Mouse (Mus musculus) midbrain, embryonic 15.5 days (tissue): Measurements from ENCODE around the gene Lmod2. TPM values are rescaled to one million over a fixed set of nuclear protein-coding genes. Genes with fewer than 3 reads are reported as not detected.

Experiments used
- ATAC-seq: fragments of 200-750 bp; cut with Nextera tagmentation; replicated peaks from 2 replicates; pipeline ENCODE4 v1.8.0; 2017; ENCODE audit warnings: moderate TSS enrichment
- H3K27ac ChIP-seq: fragments of 300-500 bp; sonication (generic); 2 replicates; pipeline ENCODE4 v1.5.1; 2015; ENCODE audit warnings: mild to moderate bottlenecking, inconsistent platforms
- H3K27me3 ChIP-seq: fragments of 300-500 bp; sonication (generic); replicated peaks from 2 replicates; pipeline ENCODE4 v1.6.1; 2015; ENCODE audit warnings: inconsistent platforms
- H3K36me3 ChIP-seq: fragments of 300-500 bp; sonication (generic); replicated peaks from 2 replicates; pipeline ENCODE4 v1.6.1; 2015; ENCODE audit warnings: inconsistent platforms
- H3K4me1 ChIP-seq: fragments of 300-500 bp; sonication (generic); 2 replicates; pipeline ENCODE4 v1.6.1; 2015; ENCODE audit warnings: inconsistent platforms
- H3K4me2 ChIP-seq: fragments of 300-500 bp; sonication (generic); 2 replicates; pipeline ENCODE4 v1.6.1; 2015; ENCODE audit warnings: inconsistent platforms, mild to moderate bottlenecking, moderate library complexity
- H3K4me3 ChIP-seq: fragments of 300-500 bp; sonication (generic); 2 replicates; pipeline ENCODE4 v1.5.1; 2015; ENCODE audit warnings: mild to moderate bottlenecking, inconsistent platforms
- H3K9ac ChIP-seq: fragments of 300-500 bp; sonication (generic); 2 replicates; pipeline ENCODE4 v1.6.1; 2015; ENCODE audit warnings: mild to moderate bottlenecking, inconsistent platforms
- H3K9me3 ChIP-seq: fragments of 300-500 bp; sonication (generic); 2 replicates; pipeline ENCODE4 v1.6.1; 2016; ENCODE audit warnings: inconsistent platforms
- WGBS: fragments of 180-500 bp; shearing (Covaris S2); methylation state at CpG from one replicate; pipeline ENCODE4 v1.1.7; 2015; ENCODE audit warnings: mixed read lengths; 5-methylcytosine and 5-hydroxymethylcytosine counted together
- polyA plus RNA-seq: library from polyadenylated mRNA; unstranded; fragments of >200 nt; fragmentation: Nextera tagmentation; extraction: Ambion mirVana; gene quantifications from 2 replicates; pipeline ENCODE4 v1.2.1, GENCODE M21; 2015

Lmod2 gene
- polyA plus RNA-seq, result not detected in 2 replicates

- WGBS, result 49% methylated on average over 10 of the region's 10 CpGs
- Histone ChIP-seq H3K36me3 (no peaks in the 10 kb centered on the region), H3K27ac (no peak within 1 kb of the TSS), H3K4me1 (no peaks in the 10 kb centered on the region), H3K9ac (no peak within 1 kb of the TSS), H3K27me3 (no peaks in the 10 kb centered on the region), H3K4me3 (no peak within 1 kb of the TSS), H3K4me2 (no peak within 1 kb of the TSS), H3K9me3 (no peaks in the 10 kb centered on the region)
- no peak for ATAC-seq
These were observed at the start of gene Lmod2 for GRCm38 (mm10) chr6:24597500-24597899. TSS of gene Lmod2 (plus strand) at chr6:24597762.

GRCm38 (mm10) chr6:24549801-24550200 lies 47.8 kb upstream of the Lmod2 start:
- no peaks in the 10 kb centered on the region for H3K36me3 ChIP-seq
- no peaks in the 10 kb centered on the region for H3K9me3 ChIP-seq
- no peak for ATAC-seq
- WGBS, result 88% methylated on average over 2 of the region's 2 CpGs
- no peak overlapping the region for H3K27ac ChIP-seq
- no peaks in the 10 kb centered on the region for H3K27me3 ChIP-seq
- H3K9ac ChIP-seq, result no peak overlapping the region
- H3K4me1 ChIP-seq, result no peaks in the 10 kb centered on the region
- no peak overlapping the region for H3K4me3 ChIP-seq
- no peak overlapping the region for H3K4me2 ChIP-seq

GRCm38 (mm10) chr6:24552046-24552445 lies 45.5 kb upstream of the Lmod2 start:
- Histone ChIP-seq H3K4me1 (no peaks in the 10 kb centered on the region), H3K36me3 (no peaks in the 10 kb centered on the region), H3K9me3 (no peaks in the 10 kb centered on the region), H3K27ac (no peak overlapping the region), H3K27me3 (no peaks in the 10 kb centered on the region), H3K9ac (no peak overlapping the region), H3K4me2 (no peak overlapping the region), H3K4me3 (no peak overlapping the region)
- WGBS, result 81% methylated on average over 7 of the region's 7 CpGs
- ATAC-seq, result no peak

GRCm38 (mm10) chr6:24554427-24555086 lies 43.0 kb upstream of the Lmod2 start:
- Histone ChIP-seq H3K9me3 (no peaks in the 10 kb centered on the region), H3K27me3 (no peaks in the 10 kb centered on the region), H3K4me1 (no peaks in the 10 kb centered on the region), H3K4me2 (no peak overlapping the region), H3K27ac (no peak overlapping the region), H3K9ac (no peak overlapping the region), H3K4me3 (no peak overlapping the region), H3K36me3 (no peaks in the 10 kb centered on the region)
- no peak for ATAC-seq
- 79% methylated on average over 11 of the region's 11 CpGs for WGBS

- H3K27me3 ChIP-seq, result no peaks in the 10 kb centered on the region
- H3K4me1 ChIP-seq, result no peaks in the 10 kb centered on the region
- H3K4me2 ChIP-seq, result no peak overlapping the region
- H3K36me3 ChIP-seq, result no peaks in the 10 kb centered on the region
- no peaks in the 10 kb centered on the region for H3K9me3 ChIP-seq
- ATAC-seq, result no peak
- H3K27ac ChIP-seq, result no peak overlapping the region
- 89% methylated on average over 2 of the region's 2 CpGs for WGBS
- H3K4me3 ChIP-seq, result no peak overlapping the region
- H3K9ac ChIP-seq, result no peak overlapping the region
These were observed 42.1 kb upstream of the Lmod2 start for GRCm38 (mm10) chr6:24555488-24555887.

- Histone ChIP-seq H3K36me3 (no peaks in the 10 kb centered on the region), H3K4me2 (no peak overlapping the region), H3K9ac (no peak overlapping the region), H3K9me3 (no peaks in the 10 kb centered on the region), H3K4me1 (no peaks in the 10 kb centered on the region), H3K27ac (no peak overlapping the region), H3K4me3 (no peak overlapping the region), H3K27me3 (no peaks in the 10 kb centered on the region)
- no peak for ATAC-seq
- 79% methylated on average over 9 of the region's 9 CpGs for WGBS
These were observed 33.5 kb upstream of the Lmod2 start for GRCm38 (mm10) chr6:24564081-24564480.

GRCm38 (mm10) chr6:24564886-24565285 lies 32.7 kb upstream of the Lmod2 start:
- no peak overlapping the region for H3K9ac ChIP-seq
- H3K36me3 ChIP-seq, result no peaks in the 10 kb centered on the region
- no peak overlapping the region for H3K4me3 ChIP-seq
- no peaks in the 10 kb centered on the region for H3K9me3 ChIP-seq
- no peaks in the 10 kb centered on the region for H3K27me3 ChIP-seq
- ATAC-seq, result no peak
- no peak overlapping the region for H3K4me2 ChIP-seq
- WGBS, result 97% methylated on average over 1 of the region's 1 CpGs
- no peak overlapping the region for H3K27ac ChIP-seq
- no peaks in the 10 kb centered on the region for H3K4me1 ChIP-seq

GRCm38 (mm10) chr6:24568963-24569362 lies 28.6 kb upstream of the Lmod2 start:
- H3K9me3 ChIP-seq, result no peaks in the 10 kb centered on the region
- no peak for ATAC-seq
- H3K4me1 ChIP-seq, result no peaks in the 10 kb centered on the region
- H3K36me3 ChIP-seq, result no peaks in the 10 kb centered on the region
- H3K4me3 ChIP-seq, result no peak overlapping the region
- H3K9ac ChIP-seq, result no peak overlapping the region
- H3K4me2 ChIP-seq, result no peak overlapping the region
- H3K27me3 ChIP-seq, result no peaks in the 10 kb centered on the region
- 80% methylated on average over 5 of the region's 5 CpGs for WGBS
- no peak overlapping the region for H3K27ac ChIP-seq

GRCm38 (mm10) chr6:24569711-24570110 lies 27.9 kb upstream of the Lmod2 start:
- H3K4me1 ChIP-seq, result no peaks in the 10 kb centered on the region
- no peaks in the 10 kb centered on the region for H3K36me3 ChIP-seq
- H3K9me3 ChIP-seq, result no peaks in the 10 kb centered on the region
- WGBS, result 88% methylated on average over 1 of the region's 1 CpGs
- H3K27me3 ChIP-seq, result no peaks in the 10 kb centered on the region
- H3K27ac ChIP-seq, result no peak overlapping the region
- H3K4me2 ChIP-seq, result no peak overlapping the region
- no peak overlapping the region for H3K9ac ChIP-seq
- ATAC-seq, result no peak
- H3K4me3 ChIP-seq, result no peak overlapping the region

GRCm38 (mm10) chr6:24570278-24570677 lies 27.3 kb upstream of the Lmod2 start:
- Histone ChIP-seq H3K36me3 (no peaks in the 10 kb centered on the region), H3K9me3 (no peaks in the 10 kb centered on the region), H3K4me1 (no peaks in the 10 kb centered on the region), H3K27ac (no peak overlapping the region), H3K4me3 (no peak overlapping the region), H3K9ac (no peak overlapping the region), H3K4me2 (no peak overlapping the region), H3K27me3 (no peaks in the 10 kb centered on the region)
- WGBS, result 73% methylated on average over 11 of the region's 11 CpGs
- no peak for ATAC-seq

GRCm38 (mm10) chr6:24571126-24571525 lies 26.4 kb upstream of the Lmod2 start:
- H3K27me3 ChIP-seq, result no peaks in the 10 kb centered on the region
- H3K9ac ChIP-seq, result no peak overlapping the region
- no peaks in the 10 kb centered on the region for H3K9me3 ChIP-seq
- H3K4me1 ChIP-seq, result no peaks in the 10 kb centered on the region
- no peak overlapping the region for H3K4me3 ChIP-seq
- no peak overlapping the region for H3K27ac ChIP-seq
- 83% methylated on average over 6 of the region's 6 CpGs for WGBS
- H3K4me2 ChIP-seq, result no peak overlapping the region
- ATAC-seq, result no peak
- H3K36me3 ChIP-seq, result no peaks in the 10 kb centered on the region

GRCm38 (mm10) chr6:24572431-24572830 lies 25.1 kb upstream of the Lmod2 start:
- Histone ChIP-seq H3K27me3 (no peaks in the 10 kb centered on the region), H3K4me1 (no peaks in the 10 kb centered on the region), H3K9me3 (no peaks in the 10 kb centered on the region), H3K36me3 (no peaks in the 10 kb centered on the region), H3K9ac (no peak overlapping the region), H3K27ac (no peak overlapping the region), H3K4me2 (no peak overlapping the region), H3K4me3 (no peak overlapping the region)
- WGBS, result 92% methylated on average over 14 of the region's 14 CpGs
- no peak for ATAC-seq

- ATAC-seq, result no peak
- H3K27ac ChIP-seq, result no peak overlapping the region
These were observed 24.2 kb upstream of the Lmod2 start for GRCm38 (mm10) chr6:24573319-24573718.

More at GRCm38 (mm10) chr6:24573319-24573718, 24.2 kb upstream of the Lmod2 start:
- H3K4me1 ChIP-seq, result no peaks in the 10 kb centered on the region
- H3K36me3 ChIP-seq, result no peaks in the 10 kb centered on the region
- H3K9me3 ChIP-seq, result no peaks in the 10 kb centered on the region
- H3K9ac ChIP-seq, result no peak overlapping the region
- no peak overlapping the region for H3K4me3 ChIP-seq
- no peaks in the 10 kb centered on the region for H3K27me3 ChIP-seq
- no peak overlapping the region for H3K4me2 ChIP-seq
